Mouse (Mus musculus): Measurements from ENCODE around the gene Tet3.

GRCm38 (mm10) chr6:83397728-83398127 lies 61.2 kb downstream of the Tet3 start:
- TF ChIP-seq POLR2A (IDR thresholded peaks at IDR 0.05; ENCODE audit: low read depth, low read length) (no peak), CTCF (IDR thresholded peaks at IDR 0.05; ENCODE audit: borderline replicate concordance, insufficient read depth, low read length) (no peak)
